Mouse (Mus musculus): ENCODE measurements around the gene Spata22. TPM values are rescaled to one million over a fixed set of nuclear protein-coding genes. Genes with fewer than 3 reads are reported as not detected.

The Spata22 gene
- 3.1 and 3.9 TPM in 2 replicates for polyA plus RNA-seq (2015; fragmentation: Nextera tagmentation; extraction: Ambion mirVana)

DNA sequence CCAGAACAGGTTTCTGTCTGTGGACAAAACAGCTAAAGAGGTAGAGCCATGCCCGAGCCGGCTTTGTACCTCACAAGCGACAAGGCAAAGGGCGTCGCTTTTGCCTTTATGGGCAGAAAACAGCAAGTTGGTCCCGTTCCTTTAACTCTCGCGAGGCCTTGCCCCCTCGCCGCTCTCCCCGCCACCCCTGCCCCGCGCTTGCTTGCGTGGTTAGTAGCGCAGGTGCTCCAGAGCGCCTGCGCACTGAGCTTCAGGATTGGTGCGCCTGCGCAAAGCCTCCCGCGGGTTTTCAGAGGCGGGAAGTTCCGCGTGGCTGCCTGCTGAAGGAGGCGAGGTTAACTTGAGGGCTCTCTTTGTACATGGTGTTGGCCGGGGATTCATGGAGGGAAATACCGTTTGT lies at the start of gene Spata22, which contains the start of the genes Aspa and Gm49340:
Gene Spata22 (plus strand): TSS at position 300 of the 400 bp plus-strand sequence.
Gene Aspa (minus strand): TSS at position 155 of the 400 bp plus-strand sequence.
Gene Gm49340 (plus strand): TSS at position 300 of the 400 bp plus-strand sequence.
- H3K9ac ChIP-seq (replicated peaks): no peak within 1 kb of the TSS
- WGBS (ENCODE audit: insufficient replicate concordance): 79% methylated on average over 27 of the region's 27 CpGs
- ATAC-seq (no peak), DNase-seq (no peak)
- no peaks in the 10 kb centered on the region for H3K36me3 ChIP-seq (replicated peaks; ENCODE audit: insufficient read depth, low read length)
- no peak within 1 kb of the TSS for H3K27ac ChIP-seq (ENCODE audit: low read depth)
- no peak for TF ChIP-seq EP300 (IDR thresholded peaks at IDR 0.05; ENCODE audit: low read depth)
- no peaks in the 10 kb centered on the region; the same call in 1 of the 2 replicates for H3K4me1 ChIP-seq (ENCODE audit: insufficient read depth)
- H3K4me2 ChIP-seq (ENCODE audit: low read depth, low read length): no peak within 1 kb of the TSS
- no peaks in the 10 kb centered on the region for H3K27me3 ChIP-seq (ENCODE audit: insufficient read depth, low read length)
- no peak within 1 kb of the TSS for H3K4me3 ChIP-seq (ENCODE audit: low read depth, low read length)
- H3K9me3 ChIP-seq (ENCODE audit: low read length): no peaks in the 10 kb centered on the region

DNA sequence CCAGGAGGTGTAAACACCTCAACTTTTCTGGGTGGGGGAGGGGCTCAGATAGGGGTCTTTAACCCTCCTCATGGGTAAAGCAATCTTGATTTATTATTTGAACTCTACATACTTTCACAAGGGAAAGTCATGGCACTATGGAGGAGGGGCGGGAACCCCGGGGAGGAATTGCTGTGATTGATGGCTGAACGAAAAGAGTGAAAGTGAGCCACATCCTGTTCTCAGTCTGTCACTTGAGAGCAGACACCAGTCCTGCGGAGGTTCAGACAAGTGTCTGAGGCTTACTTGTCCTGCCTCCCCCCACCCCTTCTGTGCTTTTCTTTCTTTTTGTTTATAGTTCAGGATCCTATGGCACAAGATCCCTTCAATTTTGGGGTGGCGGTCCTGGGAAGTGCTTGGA lies 48.8 kb upstream of the Spata22 start:
- Histone ChIP-seq H3K36me3 (replicated peaks; ENCODE audit: insufficient read depth, low read length) (no peaks in the 10 kb centered on the region), H3K4me3 (ENCODE audit: low read depth, low read length) (no peak overlapping the region), H3K27ac (ENCODE audit: low read depth) (no peak overlapping the region), H3K27me3 (ENCODE audit: insufficient read depth, low read length) (no peaks in the 10 kb centered on the region), H3K4me1 (ENCODE audit: insufficient read depth) (no peaks in the 10 kb centered on the region; the same call in 1 of the 2 replicates), H3K9ac (replicated peaks) (no peak overlapping the region), H3K4me2 (ENCODE audit: low read depth, low read length) (no peak overlapping the region), H3K9me3 (ENCODE audit: low read length) (no peaks in the 10 kb centered on the region)
- ATAC-seq (no peak), DNase-seq (no peak)
- WGBS (ENCODE audit: insufficient replicate concordance): 32% methylated on average over 5 of the region's 5 CpGs
- TF ChIP-seq CTCF (IDR thresholded peaks at IDR 0.05; ENCODE audit: low read depth) (no peak), EP300 (IDR thresholded peaks at IDR 0.05; ENCODE audit: low read depth) (no peak)

DNA sequence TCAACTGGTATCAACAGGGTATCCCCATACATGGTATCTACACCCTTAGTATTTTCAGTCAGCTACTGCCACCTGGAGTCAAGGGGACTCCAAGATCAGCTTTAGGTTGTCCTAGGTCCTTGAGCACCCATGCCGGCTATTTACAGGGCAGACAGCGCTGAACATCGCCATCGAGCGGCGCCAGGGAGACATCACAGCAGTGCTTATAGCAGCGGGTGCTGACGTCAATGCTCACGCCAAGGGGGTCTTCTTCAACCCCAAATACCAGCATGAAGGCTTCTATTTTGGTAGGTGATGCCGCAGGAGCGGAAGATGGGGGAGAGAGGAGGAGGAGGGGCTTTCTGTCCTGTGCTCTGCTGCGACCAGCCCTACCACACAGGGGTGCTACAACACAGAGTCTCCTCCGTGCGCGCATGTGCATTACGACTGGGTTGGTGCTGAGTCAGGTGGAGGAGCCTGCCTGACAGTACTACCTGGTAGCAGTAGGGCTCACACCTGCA lies 48.0 kb upstream of the Spata22 start:
- DNase-seq: peak; percentile 63
- no peaks in the 10 kb centered on the region; the same call in 1 of the 2 replicates for H3K4me1 ChIP-seq (ENCODE audit: insufficient read depth)
- no peak overlapping the region for H3K4me3 ChIP-seq (ENCODE audit: low read depth, low read length)
- no peak for TF ChIP-seq EP300 (IDR thresholded peaks at IDR 0.05; ENCODE audit: low read depth)
- peak; percentile 65 for TF ChIP-seq CTCF (IDR thresholded peaks at IDR 0.05; ENCODE audit: low read depth)
- H3K27ac ChIP-seq (ENCODE audit: low read depth): no peak overlapping the region
- H3K9ac ChIP-seq (replicated peaks): no peak overlapping the region
- peak; percentile 76 for ATAC-seq
- no peaks in the 10 kb centered on the region for H3K27me3 ChIP-seq (ENCODE audit: insufficient read depth, low read length)
- peak overlapping the region; percentile 56 for H3K4me2 ChIP-seq (ENCODE audit: low read depth, low read length)
- no peaks in the 10 kb centered on the region for H3K36me3 ChIP-seq (replicated peaks; ENCODE audit: insufficient read depth, low read length)
- no peaks in the 10 kb centered on the region for H3K9me3 ChIP-seq (ENCODE audit: low read length)
- WGBS (ENCODE audit: insufficient replicate concordance): 2% methylated on average over 16 of the region's 16 CpGs

DNA sequence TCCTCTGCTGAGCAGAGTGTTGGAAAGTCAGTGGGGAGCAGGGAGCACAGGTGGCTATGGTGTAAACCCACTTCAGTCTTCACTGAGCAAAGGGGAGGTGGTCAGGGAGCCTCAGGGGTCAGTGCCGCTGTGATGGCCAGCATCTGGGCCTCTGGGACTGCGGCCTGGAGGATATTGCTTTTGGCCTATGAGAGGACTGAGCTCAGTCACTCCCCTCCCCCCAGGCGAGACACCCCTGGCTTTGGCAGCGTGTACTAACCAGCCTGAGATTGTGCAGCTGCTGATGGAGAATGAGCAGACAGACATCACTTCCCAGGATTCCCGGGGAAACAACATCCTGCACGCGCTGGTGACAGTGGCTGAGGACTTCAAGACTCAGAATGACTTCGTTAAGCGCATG lies 46.2 kb upstream of the Spata22 start:
- 61% methylated on average over 9 of the region's 9 CpGs for WGBS (ENCODE audit: insufficient replicate concordance)

DNA sequence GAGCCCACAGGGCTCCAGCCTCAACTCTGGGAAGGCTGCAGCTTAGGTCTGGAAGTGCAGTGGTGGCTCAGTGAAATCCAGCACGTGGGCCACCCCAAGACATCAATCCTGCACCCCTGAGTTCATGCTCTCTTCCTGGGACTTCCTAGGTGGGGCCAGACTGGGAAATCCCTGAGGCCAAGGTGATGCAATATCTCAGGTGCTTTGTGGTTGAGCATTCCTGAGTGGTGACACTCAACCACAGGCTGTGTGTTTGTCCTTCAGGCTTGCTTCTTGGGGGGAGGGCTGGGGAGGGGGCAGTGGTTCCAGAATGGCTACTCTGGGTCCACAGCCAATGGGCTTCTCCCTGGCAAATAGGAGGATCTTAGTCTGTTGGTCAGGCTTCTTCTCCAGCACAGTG lies 45.6 kb upstream of the Spata22 start:
- no peaks in the 10 kb centered on the region for H3K36me3 ChIP-seq (replicated peaks; ENCODE audit: insufficient read depth, low read length)
- H3K4me1 ChIP-seq (ENCODE audit: insufficient read depth): no peaks in the 10 kb centered on the region; the same call in 1 of the 2 replicates
- H3K27ac ChIP-seq (ENCODE audit: low read depth): no peak overlapping the region
- ATAC-seq (no peak), DNase-seq (no peak)
- no peak overlapping the region for H3K9ac ChIP-seq (replicated peaks)
- no peak overlapping the region for H3K4me2 ChIP-seq (ENCODE audit: low read depth, low read length)
- H3K9me3 ChIP-seq (ENCODE audit: low read length): no peaks in the 10 kb centered on the region
- TF ChIP-seq CTCF (IDR thresholded peaks at IDR 0.05; ENCODE audit: low read depth) (no peak), EP300 (IDR thresholded peaks at IDR 0.05; ENCODE audit: low read depth) (no peak)
- no peaks in the 10 kb centered on the region for H3K27me3 ChIP-seq (ENCODE audit: insufficient read depth, low read length)
- H3K4me3 ChIP-seq (ENCODE audit: low read depth, low read length): no peak overlapping the region
- 28% methylated on average over 1 of the region's 1 CpGs for WGBS (ENCODE audit: insufficient replicate concordance)

More for the DNA sequence above, 46.2 kb upstream of the Spata22 start:
- DNase-seq: no peak
- ATAC-seq: no peak
- Histone ChIP-seq H3K9ac (replicated peaks) (no peak overlapping the region), H3K4me3 (ENCODE audit: low read depth, low read length) (no peak overlapping the region), H3K27me3 (ENCODE audit: insufficient read depth, low read length) (no peaks in the 10 kb centered on the region), H3K9me3 (ENCODE audit: low read length) (no peaks in the 10 kb centered on the region), H3K27ac (ENCODE audit: low read depth) (no peak overlapping the region), H3K36me3 (replicated peaks; ENCODE audit: insufficient read depth, low read length) (no peaks in the 10 kb centered on the region), H3K4me2 (ENCODE audit: low read depth, low read length) (no peak overlapping the region), H3K4me1 (ENCODE audit: insufficient read depth) (no peaks in the 10 kb centered on the region; the same call in 1 of the 2 replicates)
- no peak for TF ChIP-seq EP300 (IDR thresholded peaks at IDR 0.05; ENCODE audit: low read depth)
- TF ChIP-seq CTCF (IDR thresholded peaks at IDR 0.05; ENCODE audit: low read depth): no peak

DNA sequence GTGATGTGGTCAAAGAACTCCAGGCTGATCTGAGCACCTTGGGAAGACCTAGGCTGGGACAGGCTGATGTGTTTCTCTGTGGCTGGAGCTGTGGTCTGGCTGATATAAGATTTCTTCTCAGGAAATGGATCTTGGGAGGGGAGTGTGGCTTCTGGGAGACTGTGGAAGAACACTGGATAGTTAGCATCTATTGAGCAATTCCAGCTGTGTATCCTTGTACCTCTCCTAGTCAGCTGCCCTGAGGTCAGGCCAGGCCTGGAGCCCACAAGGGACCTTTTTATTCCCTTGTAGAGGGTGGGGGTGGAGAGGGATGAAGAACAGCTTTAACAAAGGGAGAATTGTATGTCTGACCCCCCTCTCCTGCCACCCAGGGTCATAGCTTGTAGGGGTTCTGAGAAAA lies 45.2 kb upstream of the Spata22 start:
- DNase-seq: no peak
- Histone ChIP-seq H3K4me2 (ENCODE audit: low read depth, low read length) (no peak overlapping the region), H3K4me1 (ENCODE audit: insufficient read depth) (no peaks in the 10 kb centered on the region; the same call in 1 of the 2 replicates), H3K36me3 (replicated peaks; ENCODE audit: insufficient read depth, low read length) (no peaks in the 10 kb centered on the region), H3K4me3 (ENCODE audit: low read depth, low read length) (no peak overlapping the region), H3K27me3 (ENCODE audit: insufficient read depth, low read length) (no peaks in the 10 kb centered on the region), H3K9ac (replicated peaks) (no peak overlapping the region), H3K9me3 (ENCODE audit: low read length) (no peaks in the 10 kb centered on the region), H3K27ac (ENCODE audit: low read depth) (no peak overlapping the region)
- TF ChIP-seq EP300 (IDR thresholded peaks at IDR 0.05; ENCODE audit: low read depth) (no peak), CTCF (IDR thresholded peaks at IDR 0.05; ENCODE audit: low read depth) (no peak)
- ATAC-seq: no peak
